Mouse (Mus musculus) adrenal gland, postnatal 0 days (tissue): ENCODE results near the gene C1s2. TPM values are rescaled to one million over a fixed set of nuclear protein-coding genes. Genes with fewer than 3 reads are reported as not detected.

Experiments
- polyA plus RNA-seq: library from polyadenylated mRNA; unstranded; fragments of >200 nt; fragmentation: Nextera tagmentation; extraction: Ambion mirVana; gene quantifications from 2 replicates; pipeline ENCODE4 v1.2.1, GENCODE M21; 2015

C1s2 gene
- polyA plus RNA-seq: 0.23 and 0.28 TPM in 2 replicates

DNA sequence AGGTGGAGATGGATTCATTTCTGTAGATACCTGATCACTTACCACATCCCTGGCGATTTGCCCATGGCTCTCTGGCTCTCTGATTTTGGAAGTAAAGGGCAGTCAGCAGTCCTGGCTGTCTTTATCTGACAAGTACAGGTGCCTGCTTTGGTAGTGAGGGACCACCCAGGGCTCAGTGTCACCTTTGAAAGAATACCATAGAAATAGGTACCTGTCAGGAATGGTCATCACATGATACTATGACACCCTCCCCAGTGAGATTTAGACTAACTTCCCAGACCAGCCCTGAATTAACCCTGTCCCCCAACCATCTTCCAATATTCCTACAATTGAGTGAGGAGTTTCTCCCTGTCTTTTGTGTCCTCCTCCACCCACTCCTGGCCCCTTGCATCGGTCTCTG, at the start of gene C1s2:
TSS of gene C1s2 (minus strand) at position 101 of the 400 bp plus-strand sequence.

DNA sequence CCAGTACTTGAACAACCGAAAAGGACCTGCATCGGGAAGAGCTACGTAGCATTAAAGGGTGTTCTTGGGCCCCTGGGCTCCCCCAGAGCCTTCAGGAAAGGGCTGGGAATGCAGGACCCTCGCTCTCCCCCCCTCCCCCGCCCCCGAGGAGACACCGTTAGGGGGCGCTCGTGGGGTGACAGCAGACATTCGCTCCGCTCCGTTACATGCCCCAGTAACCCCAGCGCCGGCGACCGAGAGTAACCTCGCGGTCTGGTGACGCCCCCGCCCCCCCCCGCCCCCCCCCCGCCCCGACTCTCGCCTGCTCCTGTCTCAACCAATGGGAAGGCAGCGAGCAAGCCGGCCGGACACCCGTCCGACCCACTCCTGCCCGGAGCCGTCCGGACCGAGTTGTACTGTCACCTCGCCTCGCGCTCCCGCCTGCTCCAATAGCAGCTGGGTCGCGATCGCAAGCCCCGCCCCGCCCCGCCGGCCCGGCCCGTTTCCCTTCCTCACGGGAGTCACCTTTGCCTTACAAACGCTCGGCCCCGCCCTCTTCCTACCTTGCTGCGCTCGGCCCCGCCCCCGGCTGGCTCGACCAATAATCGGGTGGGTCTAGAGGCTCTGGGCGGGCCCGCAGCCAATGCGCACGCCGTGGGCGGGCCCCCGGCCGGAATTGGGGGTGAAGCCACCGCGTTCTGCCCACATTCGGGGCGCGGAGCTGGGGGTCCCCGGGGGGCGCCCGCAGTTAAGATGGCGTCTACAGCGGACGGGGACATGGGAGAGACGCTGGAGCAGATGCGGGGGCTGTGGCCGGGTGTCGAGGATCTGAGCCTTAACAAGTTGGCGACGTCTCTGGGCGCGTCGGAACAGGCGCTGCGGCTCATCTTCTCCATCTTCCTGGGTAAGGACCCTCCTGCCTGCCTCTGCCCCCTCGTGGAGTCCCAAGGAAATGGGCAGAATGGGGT, 26.9 kb upstream of the C1s2 start, which contains the start of gene Lpcat3:
TSS of gene Lpcat3 (plus strand) at position 551 of the 947 bp plus-strand sequence.

Other genes with a start within 250 kb of the C1s2 start
- gene Pex5, start 221.0 kb downstream of the C1s2 start, polyA plus RNA-seq: 29.1 and 44.4 TPM in 2 replicates
- 9.3 and 9.4 TPM in 2 replicates for gene Clstn3, start 171.3 kb downstream of the C1s2 start, polyA plus RNA-seq
- gene C1rl, start 143.0 kb downstream of the C1s2 start, polyA plus RNA-seq: 5.4 and 8.9 TPM in 2 replicates
- 42.4 and 49.2 TPM in 2 replicates for gene C1ra, start 123.7 kb downstream of the C1s2 start, polyA plus RNA-seq
- 40.1 and 67.8 TPM in 2 replicates for gene C1s1, start 93.7 kb downstream of the C1s2 start, polyA plus RNA-seq
- gene C1rb, start 65.8 kb downstream of the C1s2 start, polyA plus RNA-seq: 0.29 TPM in 1 of 2 replicates, not detected in the other
- 48.4 and 101 TPM in 2 replicates for gene Lpcat3, start 26.9 kb upstream of the C1s2 start, polyA plus RNA-seq
- gene Emg1, start 76.1 kb upstream of the C1s2 start, polyA plus RNA-seq: 141 and 154 TPM in 2 replicates
- 205 and 312 TPM in 2 replicates for gene Phb2, start 76.3 kb upstream of the C1s2 start, polyA plus RNA-seq
- gene Ptpn6, start 102.6 kb upstream of the C1s2 start, polyA plus RNA-seq: 8.6 and 10.9 TPM in 2 replicates
- gene Grcc10, start 105.3 kb upstream of the C1s2 start, polyA plus RNA-seq: 664 and 838 TPM in 2 replicates
- gene Gm45234, start 119.9 kb upstream of the C1s2 start, polyA plus RNA-seq: not detected in 2 replicates
- gene Atn1, start 120.4 kb upstream of the C1s2 start, polyA plus RNA-seq: 13.0 and 14.7 TPM in 2 replicates
- 11.3 and 20.0 TPM in 2 replicates for gene Eno2, start 133.6 kb upstream of the C1s2 start, polyA plus RNA-seq
- gene Lrrc23, start 143.6 kb upstream of the C1s2 start, polyA plus RNA-seq: 0.75 and 1.4 TPM in 2 replicates
- 28.3 and 31.1 TPM in 2 replicates for gene Spsb2, start 172.6 kb upstream of the C1s2 start, polyA plus RNA-seq
- gene Tpi1, start 178.2 kb upstream of the C1s2 start, polyA plus RNA-seq: 417 and 594 TPM in 2 replicates
- gene Usp5, start 193.4 kb upstream of the C1s2 start, polyA plus RNA-seq: 72.2 and 94.2 TPM in 2 replicates
- 52.6 and 58.3 TPM in 2 replicates for gene Cdca3, start 193.5 kb upstream of the C1s2 start, polyA plus RNA-seq
- 15.3 and 18.6 TPM in 2 replicates for gene Gnb3, start 204.2 kb upstream of the C1s2 start, polyA plus RNA-seq
- gene P3h3, start 221.7 kb upstream of the C1s2 start, polyA plus RNA-seq: 17.3 and 18.8 TPM in 2 replicates
- gene Gpr162, start 227.9 kb upstream of the C1s2 start, polyA plus RNA-seq: 2.1 and 3.7 TPM in 2 replicates